Mouse (Mus musculus): ENCODE measurements around the gene Mpc1.
A peak's percentile ranks its signal among the peaks of the same experiment; 100 is the strongest.
"Not testable (repeated sequence)": the region's sequence is repeated elsewhere in the genome, so short reads cannot be mapped to it uniquely, and the experiment has no call there.

Mpc1 gene

GRCm38 (mm10) chr17:8278356-8278755 is 4.3 kb upstream of the Mpc1 start:
- DNase-seq (ENCODE audit: inconsistent ontology term): no peak

GRCm38 (mm10) chr17:8283526-8284253 is 986 bp downstream of the Mpc1 start:
- peak; percentile 97 for DNase-seq (ENCODE audit: inconsistent ontology term)

GRCm38 (mm10) chr17:8284254-8284661 is 1.6 kb downstream of the Mpc1 start:
- peak; percentile 45 for DNase-seq (ENCODE audit: inconsistent ontology term)

GRCm38 (mm10) chr17:8285056-8285455 is 2.4 kb downstream of the Mpc1 start:
- no peak for DNase-seq (ENCODE audit: inconsistent ontology term)

- no peak for DNase-seq (ENCODE audit: inconsistent ontology term)
Observed at GRCm38 (mm10) chr17:8286987-8287386, 4.3 kb downstream of the Mpc1 start.

- no peak for DNase-seq (ENCODE audit: inconsistent ontology term)
Observed at GRCm38 (mm10) chr17:8289993-8290679, 7.4 kb downstream of the Mpc1 start.

- no peak for DNase-seq (ENCODE audit: inconsistent ontology term)
Observed at GRCm38 (mm10) chr17:8290736-8291135, 8.0 kb downstream of the Mpc1 start.

GRCm38 (mm10) chr17:8295825-8296224 is 13.1 kb downstream of the Mpc1 start:
- no peak for DNase-seq (ENCODE audit: inconsistent ontology term)

GRCm38 (mm10) chr17:8296313-8296844 is 13.7 kb downstream of the Mpc1 start:
- DNase-seq (ENCODE audit: inconsistent ontology term): no peak

- DNase-seq (ENCODE audit: inconsistent ontology term): no peak
Observed at GRCm38 (mm10) chr17:8297746-8298145, 15.0 kb downstream of the Mpc1 start.

- no peak for DNase-seq (ENCODE audit: inconsistent ontology term)
Observed at GRCm38 (mm10) chr17:8298281-8298680, 15.6 kb downstream of the Mpc1 start.

- peak; percentile 38 for DNase-seq (ENCODE audit: inconsistent ontology term)
Observed at GRCm38 (mm10) chr17:8299524-8299923, 16.8 kb downstream of the Mpc1 start.

- DNase-seq (ENCODE audit: inconsistent ontology term): no peak
Observed at GRCm38 (mm10) chr17:8301515-8301914, 18.8 kb downstream of the Mpc1 start.

- no peak for DNase-seq (ENCODE audit: inconsistent ontology term)
Observed at GRCm38 (mm10) chr17:8302772-8303438, 20.2 kb downstream of the Mpc1 start.

GRCm38 (mm10) chr17:8303671-8304070 is 21.0 kb downstream of the Mpc1 start:
- no peak for DNase-seq (ENCODE audit: inconsistent ontology term)

GRCm38 (mm10) chr17:8305801-8306200 is 23.1 kb downstream of the Mpc1 start:
- DNase-seq (ENCODE audit: inconsistent ontology term): peak; percentile 51

GRCm38 (mm10) chr17:8310838-8311614 is 28.3 kb downstream of the Mpc1 start, which contains the start of gene Sft2d1:
Gene Sft2d1 (plus strand): TSS chr17:8311102.
- peak; percentile 98 for DNase-seq (ENCODE audit: inconsistent ontology term)

GRCm38 (mm10) chr17:8311751-8312150 is 29.0 kb downstream of the Mpc1 start:
- DNase-seq (ENCODE audit: inconsistent ontology term): no peak

- DNase-seq (ENCODE audit: inconsistent ontology term): no peak
Observed at GRCm38 (mm10) chr17:8313976-8314375, 31.3 kb downstream of the Mpc1 start.

- DNase-seq (ENCODE audit: inconsistent ontology term): no peak
Observed at GRCm38 (mm10) chr17:8316251-8316650, 33.5 kb downstream of the Mpc1 start.

- DNase-seq (ENCODE audit: inconsistent ontology term): not testable (repeated sequence)
Observed at GRCm38 (mm10) chr17:8326877-8327276, 44.2 kb downstream of the Mpc1 start.

All from Muller cell, postnatal 12 days (primary cell).